Mouse (Mus musculus) forelimb bud, embryonic 11.5 days (tissue): Measurements from ENCODE around the gene Trip12.

Experiments used
- DNase-seq: peaks from one replicate; pipeline ENCODE4 v3.0.0-alpha.2; 2012; ENCODE audit warnings: low read depth, low spot score

The Trip12 gene

GRCm38 (mm10) chr1:84795335-84795734 is 45.0 kb downstream of the Trip12 start:
- no peak for DNase-seq

GRCm38 (mm10) chr1:84791393-84791792 is 48.9 kb downstream of the Trip12 start:
- DNase-seq: no peak

GRCm38 (mm10) chr1:84780630-84781029 is 59.7 kb downstream of the Trip12 start:
- no peak for DNase-seq

GRCm38 (mm10) chr1:84777455-84777854 is 62.9 kb downstream of the Trip12 start:
- no peak for DNase-seq

- no peak for DNase-seq
Observed at GRCm38 (mm10) chr1:84758843-84759242, 81.5 kb downstream of the Trip12 start.

GRCm38 (mm10) chr1:84742156-84742555 is 98.2 kb downstream of the Trip12 start:
- no peak for DNase-seq

- no peak for DNase-seq
Observed at GRCm38 (mm10) chr1:84740080-84740479, 100.2 kb downstream of the Trip12 start.

GRCm38 (mm10) chr1:84737097-84737496 is 103.2 kb downstream of the Trip12 start:
- DNase-seq: no peak

- peak; percentile 13 for DNase-seq
Observed at GRCm38 (mm10) chr1:84733799-84734198, 106.5 kb downstream of the Trip12 start.

GRCm38 (mm10) chr1:84731763-84732162 is 108.6 kb downstream of the Trip12 start:
- DNase-seq: no peak

- no peak for DNase-seq
Observed at GRCm38 (mm10) chr1:84722841-84723240, 117.5 kb downstream of the Trip12 start.

- no peak for DNase-seq
Observed at GRCm38 (mm10) chr1:84722371-84722770, 117.9 kb downstream of the Trip12 start.

GRCm38 (mm10) chr1:84721942-84722341 is 118.4 kb downstream of the Trip12 start:
- no peak for DNase-seq

GRCm38 (mm10) chr1:84709810-84710785 is 130.2 kb downstream of the Trip12 start:
- no peak for DNase-seq

- no peak for DNase-seq
Observed at GRCm38 (mm10) chr1:84709406-84709805, 130.9 kb downstream of the Trip12 start.

GRCm38 (mm10) chr1:84700254-84700653 is 140.1 kb downstream of the Trip12 start:
- DNase-seq: no peak

GRCm38 (mm10) chr1:84697136-84697535 is 143.2 kb downstream of the Trip12 start:
- DNase-seq: peak; percentile 55

- DNase-seq: peak; percentile 91
Observed at GRCm38 (mm10) chr1:84695517-84696411, 144.6 kb downstream of the Trip12 start, which contains the start of gene Dner. Gene Dner (minus strand): TSS chr1:84696221.

- no peak for DNase-seq
Observed at GRCm38 (mm10) chr1:84694688-84695474, 145.4 kb downstream of the Trip12 start.

GRCm38 (mm10) chr1:84677910-84678309 is 162.4 kb downstream of the Trip12 start:
- no peak for DNase-seq
